In the genomic region with DNA sequence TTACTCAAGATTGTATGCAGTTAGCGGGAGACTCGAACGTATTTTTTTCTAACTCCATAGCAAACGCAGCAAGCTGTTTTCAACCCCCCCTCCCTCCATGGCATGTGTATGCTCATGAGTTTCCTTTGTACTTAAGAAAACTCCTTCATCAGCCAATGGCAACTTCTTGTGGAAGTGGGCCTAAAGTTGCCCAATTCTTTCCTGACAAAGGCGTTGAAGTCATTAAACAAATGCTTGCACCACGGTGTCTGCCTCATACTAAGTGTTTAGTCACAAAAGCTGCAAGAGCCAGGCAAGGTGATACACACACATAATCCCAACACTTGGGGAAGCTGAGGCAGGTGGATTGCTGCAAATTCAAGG, we compare ENCODE assay signal across 23 mouse cellular contexts. TPM values are rescaled to one million over a fixed set of nuclear protein-coding genes. Genes with fewer than 3 reads are reported as not detected.
A peak's percentile ranks its signal among the peaks of the same experiment; 100 is the strongest.
DNase-seq lines count a peak whose midpoint lies in the region; ATAC-seq and TF ChIP-seq lines count a peak whose summit lies in the region.
"Had no signal": no experiment of that assay in that cellular context is flagged by ENCODE, and none has a peak within 500 bp of the region (broad histone marks: within the 10 kb centered on the region; RNA-seq: fewer than 3 reads in every experiment).

No protein-coding gene starts in this region.

- H3K9me3 ChIP-seq in embryonic facial prominence, embryonic 12.5 days: no peaks in the 10 kb centered on the region
- no peaks in the 10 kb centered on the region for H3K9me3 ChIP-seq in embryonic facial prominence, embryonic 10.5 days
- no peaks in the 10 kb centered on the region for H3K9me3 ChIP-seq in midbrain, postnatal 0 days (ENCODE audit: low read length)
- H3K9me3 ChIP-seq: forebrain, embryonic 10.5 days; limb, embryonic 13.5 days; neural tube, embryonic 13.5 days had no signal

- H3K9ac ChIP-seq in embryonic facial prominence, embryonic 12.5 days: no peak overlapping the region
- no peak overlapping the region for H3K9ac ChIP-seq in midbrain, postnatal 0 days (replicated peaks; ENCODE audit: low read length, poor library complexity, severe bottlenecking)
- H3K9ac ChIP-seq: heart, embryonic 15.5 days; limb, embryonic 13.5 days had no signal

- no peak overlapping the region for H3K4me2 ChIP-seq in embryonic facial prominence, embryonic 12.5 days (replicated peaks)
- no peak overlapping the region for H3K4me2 ChIP-seq in midbrain, postnatal 0 days (ENCODE audit: low read depth, low read length, poor library complexity, severe bottlenecking)

- H3K79me2 ChIP-seq in macrophage (ENCODE audit: inconsistent target): peaks cover 11% of the 10 kb centered on the region; the same call in 1 of the 2 replicates

- DNase-seq in embryonic facial prominence, embryonic 10.5 days (ENCODE audit: low spot score): no peak
- peak; percentile 30 for DNase-seq in lung, postnatal 36 days
- no peak for DNase-seq in lung, postnatal 10 days
- no peak for DNase-seq in kidney, adult 18-20 months
- DNase-seq in spleen, postnatal 14 days (ENCODE audit: low spot score in 2 of 2): no peak
- DNase-seq in midbrain, postnatal 0 days (ENCODE audit: low spot score): no peak
- DNase-seq: adrenal gland, adult 8-10 months; cerebellum, adult 11 months; cerebellum, postnatal 25 days; gastrocnemius, adult 2 months; heart, adult 18-20 months; kidney, adult 11 months; kidney, postnatal 14 days; right cerebral cortex, postnatal 25 days had no signal

- no peak for ATAC-seq in embryonic facial prominence, embryonic 12.5 days (ENCODE audit: insufficient number of reproducible peaks, insufficient read depth, low FRiP score, low TSS enrichment)
- ATAC-seq in midbrain, postnatal 0 days (ENCODE audit: low FRiP score): no peak

- WGBS in embryonic facial prominence, embryonic 12.5 days: 78% methylated on average over 6 of the region's 6 CpGs
- 93% methylated on average over 6 of the region's 6 CpGs for WGBS in embryonic facial prominence, embryonic 10.5 days
- 5% methylated on average over 6 of the region's 6 CpGs for WGBS in macrophage (ENCODE audit: missing documents)
- WGBS in midbrain, postnatal 0 days: 76% methylated on average over 6 of the region's 6 CpGs

- no peaks in the 10 kb centered on the region for H3K36me3 ChIP-seq in embryonic facial prominence, embryonic 12.5 days
- H3K36me3 ChIP-seq in embryonic facial prominence, embryonic 10.5 days (replicated peaks): peaks cover 8% of the 10 kb centered on the region
- H3K36me3 ChIP-seq in macrophage (ENCODE audit: inconsistent target): no peaks in the 10 kb centered on the region
- H3K36me3 ChIP-seq in midbrain, postnatal 0 days (ENCODE audit: insufficient read depth, low read length): no peaks in the 10 kb centered on the region
- H3K36me3 ChIP-seq: neural tube, embryonic 13.5 days had no signal

- H3K27me3 ChIP-seq in embryonic facial prominence, embryonic 12.5 days: no peaks in the 10 kb centered on the region
- peaks cover 24% of the 10 kb centered on the region for H3K27me3 ChIP-seq in embryonic facial prominence, embryonic 10.5 days (replicated peaks; ENCODE audit: low read depth, poor library complexity, severe bottlenecking)
- H3K27me3 ChIP-seq in midbrain, postnatal 0 days (ENCODE audit: insufficient read depth, low read length): no peaks in the 10 kb centered on the region
- H3K27me3 ChIP-seq: heart, embryonic 15.5 days; neural tube, embryonic 13.5 days had no signal

- H3K4me3 ChIP-seq in embryonic facial prominence, embryonic 12.5 days: no peak overlapping the region
- no peak overlapping the region for H3K4me3 ChIP-seq in embryonic facial prominence, embryonic 10.5 days
- peak overlapping the region; percentile 29 for H3K4me3 ChIP-seq in macrophage (ENCODE audit: inconsistent target)
- no peak overlapping the region for H3K4me3 ChIP-seq in midbrain, postnatal 0 days (ENCODE audit: low read depth, low read length)
- H3K4me3 ChIP-seq: gastrocnemius, adult 2 months; heart, embryonic 15.5 days had no signal

- no peak for TF ChIP-seq CTCF in midbrain, postnatal 0 days (IDR thresholded peaks at IDR 0.05)

- peak overlapping the region; percentile 81 for H3K27ac ChIP-seq in embryonic facial prominence, embryonic 12.5 days
- no peak overlapping the region for H3K27ac ChIP-seq in embryonic facial prominence, embryonic 10.5 days (replicated peaks)
- peak overlapping the region; percentile 94 for H3K27ac ChIP-seq in macrophage
- no peak overlapping the region for H3K27ac ChIP-seq in midbrain, postnatal 0 days (ENCODE audit: low read depth, low read length)
- H3K27ac ChIP-seq: gastrocnemius, adult 2 months; heart, embryonic 15.5 days; left cerebral cortex, adult 2 months had no signal

- peaks cover 14% of the 10 kb centered on the region for H3K4me1 ChIP-seq in embryonic facial prominence, embryonic 12.5 days
- peaks cover 27% of the 10 kb centered on the region for H3K4me1 ChIP-seq in embryonic facial prominence, embryonic 10.5 days
- H3K4me1 ChIP-seq in midbrain, postnatal 0 days (ENCODE audit: insufficient read depth, low read length): peaks cover 5% of the 10 kb centered on the region; the same call in 1 of the 2 replicates

RNA-seq across cellular contexts. Expression of a gene that starts 2.4 kb away (rescaled TPM):
- polyA plus RNA-seq in embryonic facial prominence, embryonic 12.5 days (2016; fragmentation: Nextera tagmentation; extraction: Ambion mirVana): 20.6 and 21.7 TPM in 2 replicates
- 30.1 and 32.4 TPM in 2 replicates for polyA plus RNA-seq in embryonic facial prominence, embryonic 10.5 days (2016; fragmentation: Nextera tagmentation; extraction: Ambion mirVana)
- 1 to 10 TPM in 20 of 26 experiments, under 1 TPM in 5, not detected in 1; 0.41 to 8.4 (median 1.8) TPM for total RNA-seq in macrophage (2018; cell fraction: chromatin; rRNA removed)
- 1 to 10 TPM in 7 of 26 experiments, under 1 TPM in 19; 0.08 to 1.6 (median 0.71) TPM for total RNA-seq in macrophage (2018; cell fraction: cytosol; rRNA removed)
- total RNA-seq in macrophage (2018; cell fraction: nucleus; rRNA removed): 1 to 10 TPM in 18 of 26 experiments, under 1 TPM in 7, not detected in 1; 0.31 to 9.6 (median 1.6) TPM
- 0.22 to 4.2 TPM (median 1.5 TPM) in 3 replicates for polyA plus RNA-seq in macrophage (2018)
- 2.1 TPM in 2 replicates for total RNA-seq in midbrain, postnatal 0 days (2014; rRNA removed)
- polyA plus RNA-seq in midbrain, postnatal 0 days (2015; fragmentation: Nextera tagmentation; extraction: Ambion mirVana): 0.53 and 0.60 TPM in 2 replicates
- total RNA-seq: gastrocnemius, adult 2 months had no signal

RNA-seq across cellular contexts. Expression of a gene that starts 16.3 kb away (rescaled TPM):
- 70.0 and 80.0 TPM in 2 replicates for polyA plus RNA-seq in embryonic facial prominence, embryonic 12.5 days (2016; fragmentation: Nextera tagmentation; extraction: Ambion mirVana)
- polyA plus RNA-seq in embryonic facial prominence, embryonic 10.5 days (2016; fragmentation: Nextera tagmentation; extraction: Ambion mirVana): 49.6 and 52.9 TPM in 2 replicates
- total RNA-seq in macrophage (2018; cell fraction: chromatin; rRNA removed): 100 to 1,000 TPM in 13 of 26 experiments, 10 to 100 TPM in 13; 10.5 to 341 (median 94.0) TPM
- total RNA-seq in macrophage (2018; cell fraction: cytosol; rRNA removed): 10 to 100 TPM; 24.5 to 71.8 (median 47.2) TPM
- total RNA-seq in macrophage (2018; cell fraction: nucleus; rRNA removed): 100 to 1,000 TPM in 7 of 26 experiments, 10 to 100 TPM in 19; 11.4 to 146 (median 63.2) TPM
- 31.9 to 58.0 TPM (median 47.9 TPM) in 3 replicates for polyA plus RNA-seq in macrophage (2018)
- 183 and 263 TPM in 2 replicates for total RNA-seq in midbrain, postnatal 0 days (2014; rRNA removed)
- 61.9 and 65.9 TPM in 2 replicates for polyA plus RNA-seq in midbrain, postnatal 0 days (2015; fragmentation: Nextera tagmentation; extraction: Ambion mirVana)

RNA-seq across cellular contexts. Expression of a gene that starts 22.3 kb away (rescaled TPM):
- 0.10 and 0.18 TPM in 2 replicates for polyA plus RNA-seq in embryonic facial prominence, embryonic 12.5 days (2016; fragmentation: Nextera tagmentation; extraction: Ambion mirVana)
- polyA plus RNA-seq in embryonic facial prominence, embryonic 10.5 days (2016; fragmentation: Nextera tagmentation; extraction: Ambion mirVana): 0.09 and 0.10 TPM in 2 replicates
- not detected for total RNA-seq in macrophage (2018; cell fraction: chromatin; rRNA removed)
- total RNA-seq in macrophage (2018; cell fraction: cytosol; rRNA removed): under 1 TPM in 2 of 26 experiments, not detected in 24; 0.04 to 0.09 TPM
- not detected for total RNA-seq in macrophage (2018; cell fraction: nucleus; rRNA removed)
- not detected in 3 replicates for polyA plus RNA-seq in macrophage (2018)
- 2.3 and 2.5 TPM in 2 replicates for total RNA-seq in midbrain, postnatal 0 days (2014; rRNA removed)
- polyA plus RNA-seq in midbrain, postnatal 0 days (2015; fragmentation: Nextera tagmentation; extraction: Ambion mirVana): 0.28 and 0.32 TPM in 2 replicates
- total RNA-seq: CH12.LX; hematopoietic stem cell, adult 5-6 weeks had no signal
- polyA plus RNA-seq: neural tube, embryonic 13.5 days had no signal

RNA-seq across cellular contexts. Expression of a gene that starts 38.5 kb away (rescaled TPM):
- 48.9 and 53.6 TPM in 2 replicates for polyA plus RNA-seq in embryonic facial prominence, embryonic 12.5 days (2016; fragmentation: Nextera tagmentation; extraction: Ambion mirVana)
- polyA plus RNA-seq in embryonic facial prominence, embryonic 10.5 days (2016; fragmentation: Nextera tagmentation; extraction: Ambion mirVana): 45.2 and 46.2 TPM in 2 replicates
- 10 to 100 TPM in 25 of 26 experiments, 1 to 10 TPM in 1; 6.5 to 31.2 (median 20.5) TPM for total RNA-seq in macrophage (2018; cell fraction: chromatin; rRNA removed)
- total RNA-seq in macrophage (2018; cell fraction: cytosol; rRNA removed): 10 to 100 TPM; 30.1 to 49.7 (median 43.3) TPM
- 10 to 100 TPM; 18.7 to 61.6 (median 41.7) TPM for total RNA-seq in macrophage (2018; cell fraction: nucleus; rRNA removed)
- polyA plus RNA-seq in macrophage (2018): 30.1 to 47.5 TPM (median 30.9 TPM) in 3 replicates
- total RNA-seq in midbrain, postnatal 0 days (2014; rRNA removed): 80.5 and 90.8 TPM in 2 replicates
- polyA plus RNA-seq in midbrain, postnatal 0 days (2015; fragmentation: Nextera tagmentation; extraction: Ambion mirVana): 65.4 and 73.9 TPM in 2 replicates

RNA-seq across cellular contexts. Expression of a gene that starts 50.2 kb away (rescaled TPM):
- 25.0 and 26.1 TPM in 2 replicates for polyA plus RNA-seq in embryonic facial prominence, embryonic 12.5 days (2016; fragmentation: Nextera tagmentation; extraction: Ambion mirVana)
- polyA plus RNA-seq in embryonic facial prominence, embryonic 10.5 days (2016; fragmentation: Nextera tagmentation; extraction: Ambion mirVana): 15.6 and 18.2 TPM in 2 replicates
- total RNA-seq in macrophage (2018; cell fraction: chromatin; rRNA removed): 10 to 100 TPM; 14.4 to 80.8 (median 50.6) TPM
- total RNA-seq in macrophage (2018; cell fraction: cytosol; rRNA removed): 10 to 100 TPM; 26.2 to 49.2 (median 39.8) TPM
- total RNA-seq in macrophage (2018; cell fraction: nucleus; rRNA removed): 10 to 100 TPM; 27.4 to 81.9 (median 56.8) TPM
- 14.9 to 36.0 TPM (median 29.4 TPM) in 3 replicates for polyA plus RNA-seq in macrophage (2018)
- total RNA-seq in midbrain, postnatal 0 days (2014; rRNA removed): 166 and 169 TPM in 2 replicates
- polyA plus RNA-seq in midbrain, postnatal 0 days (2015; fragmentation: Nextera tagmentation; extraction: Ambion mirVana): 25.4 and 26.5 TPM in 2 replicates

Comparison
In these comparisons a context has a peak if more than half of its experiments do, and no peak if none do; other contexts are left out.
1. H3K27ac ChIP-seq: peak in embryonic facial prominence, embryonic 12.5 days (single experiment) and macrophage (single experiment); none in embryonic facial prominence, embryonic 10.5 days (single experiment) and midbrain, postnatal 0 days (single experiment).